Mouse (Mus musculus): ENCODE results near the gene En2. TPM values are rescaled to one million over a fixed set of nuclear protein-coding genes. Genes with fewer than 3 reads are reported as not detected.

The En2 gene
- polyA plus RNA-seq, 1 experiment from 2014 or later = not detected

GRCm38 (mm10) chr5:28124321-28125230 lies 40.9 kb upstream of the En2 start:
- Histone ChIP-seq H3K27ac (ENCODE audit: low read depth, low read length) (no peak overlapping the region), H3K4me1 (replicated peaks; ENCODE audit: control insufficient read depth, insufficient read depth, low read length) (no peaks in the 10 kb centered on the region), H3K27me3 (replicated peaks; ENCODE audit: control insufficient read depth, insufficient read depth, low read length) (peaks cover 83% of the 10 kb centered on the region), H3K4me3 (ENCODE audit: low read depth, low read length) (no peak overlapping the region), H3K9ac (ENCODE audit: low read depth, low read length) (no peak overlapping the region), H3K9me3 (ENCODE audit: control insufficient read depth, low read length) (no peaks in the 10 kb centered on the region), H3K36me3 (ENCODE audit: control insufficient read depth, insufficient read depth, low read length) (no peaks in the 10 kb centered on the region), H3K4me2 (no peak overlapping the region)
- ATAC-seq (replicated peaks; ENCODE audit: low FRiP score) (no peak), DNase-seq (ENCODE audit: low spot score) (no peak)
- WGBS = 6% methylated on average over 28 of the region's 28 CpGs

DNA sequence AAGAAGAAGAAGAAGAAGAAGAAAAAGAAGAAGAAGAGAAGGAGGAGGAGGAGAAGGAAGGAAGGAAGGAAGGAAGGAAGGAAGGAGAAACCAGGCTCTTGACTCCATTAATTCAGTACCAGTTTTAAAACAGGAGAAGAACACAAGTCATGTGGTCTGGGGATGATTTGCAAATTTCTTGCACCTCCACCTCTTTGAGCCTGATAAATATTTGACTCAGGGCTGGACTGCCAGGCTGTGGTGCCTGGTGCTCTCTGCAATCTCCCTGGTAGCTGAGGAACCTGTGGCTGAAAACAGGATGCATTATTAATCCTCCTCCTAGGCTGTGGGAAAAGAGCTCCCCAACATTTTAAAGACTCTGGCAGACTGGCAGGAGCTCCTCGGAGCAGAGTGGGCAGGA lies 36.6 kb upstream of the En2 start:
- ATAC-seq (replicated peaks; ENCODE audit: low FRiP score) (no peak), DNase-seq (ENCODE audit: low spot score) (no peak)
- Histone ChIP-seq H3K27ac (ENCODE audit: low read depth, low read length) (no peak overlapping the region), H3K9ac (ENCODE audit: low read depth, low read length) (no peak overlapping the region), H3K36me3 (ENCODE audit: control insufficient read depth, insufficient read depth, low read length) (no peaks in the 10 kb centered on the region), H3K4me2 (no peak overlapping the region), H3K27me3 (replicated peaks; ENCODE audit: control insufficient read depth, insufficient read depth, low read length) (peaks cover 58% of the 10 kb centered on the region), H3K9me3 (ENCODE audit: control insufficient read depth, low read length) (no peaks in the 10 kb centered on the region), H3K4me3 (ENCODE audit: low read depth, low read length) (no peak overlapping the region), H3K4me1 (replicated peaks; ENCODE audit: control insufficient read depth, insufficient read depth, low read length) (no peaks in the 10 kb centered on the region)
- WGBS = 60% methylated on average over 1 of the region's 1 CpGs

- Histone ChIP-seq H3K9me3 (ENCODE audit: control insufficient read depth, low read length) (no peaks in the 10 kb centered on the region), H3K27me3 (replicated peaks; ENCODE audit: control insufficient read depth, insufficient read depth, low read length) (peaks cover 43% of the 10 kb centered on the region), H3K36me3 (ENCODE audit: control insufficient read depth, insufficient read depth, low read length) (no peaks in the 10 kb centered on the region), H3K4me2 (no peak overlapping the region), H3K9ac (ENCODE audit: low read depth, low read length) (no peak overlapping the region), H3K27ac (ENCODE audit: low read depth, low read length) (no peak overlapping the region), H3K4me3 (ENCODE audit: low read depth, low read length) (no peak overlapping the region), H3K4me1 (replicated peaks; ENCODE audit: control insufficient read depth, insufficient read depth, low read length) (no peaks in the 10 kb centered on the region)
- DNase-seq (ENCODE audit: low spot score) (no peak), ATAC-seq (replicated peaks; ENCODE audit: low FRiP score) (no peak)
- WGBS = 78% methylated on average over 5 of the region's 5 CpGs
These were observed 33.3 kb upstream of the En2 start for GRCm38 (mm10) chr5:28132231-28132630.

DNA sequence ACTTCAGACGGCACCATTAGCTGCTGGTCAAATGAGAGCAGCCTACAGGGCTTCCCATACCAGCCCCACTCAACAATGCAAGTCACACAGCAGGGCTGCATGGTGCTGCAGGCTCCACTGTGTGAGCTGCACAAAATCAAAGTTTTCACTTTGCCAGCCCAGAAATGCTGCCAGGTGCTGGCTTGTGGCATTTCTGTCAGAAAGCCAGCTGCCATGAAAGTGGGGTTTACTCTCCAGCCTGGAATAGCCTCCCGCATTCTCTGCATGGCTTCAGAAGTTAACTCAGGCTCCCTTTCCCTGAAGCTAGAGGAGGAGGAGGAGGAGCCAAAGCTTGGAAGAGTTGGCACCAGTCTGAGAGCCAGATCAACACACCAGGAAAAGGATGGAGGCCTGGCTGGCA lies 29.1 kb upstream of the En2 start:
- H3K4me1 ChIP-seq (replicated peaks; ENCODE audit: control insufficient read depth, insufficient read depth, low read length) = no peaks in the 10 kb centered on the region
- no peak for DNase-seq (ENCODE audit: low spot score)
- H3K4me2 ChIP-seq = no peak overlapping the region
- no peaks in the 10 kb centered on the region for H3K36me3 ChIP-seq (ENCODE audit: control insufficient read depth, insufficient read depth, low read length)
- no peak overlapping the region for H3K27ac ChIP-seq (ENCODE audit: low read depth, low read length)
- ATAC-seq (replicated peaks; ENCODE audit: low FRiP score) = no peak
- 48% methylated on average over 2 of the region's 2 CpGs for WGBS
- peaks cover 23% of the 10 kb centered on the region for H3K27me3 ChIP-seq (replicated peaks; ENCODE audit: control insufficient read depth, insufficient read depth, low read length)
- no peaks in the 10 kb centered on the region for H3K9me3 ChIP-seq (ENCODE audit: control insufficient read depth, low read length)
- no peak overlapping the region for H3K9ac ChIP-seq (ENCODE audit: low read depth, low read length)
- no peak overlapping the region for H3K4me3 ChIP-seq (ENCODE audit: low read depth, low read length)

- H3K27me3 ChIP-seq (replicated peaks; ENCODE audit: control insufficient read depth, insufficient read depth, low read length) = peaks cover 7% of the 10 kb centered on the region
These were observed 20.9 kb upstream of the En2 start for GRCm38 (mm10) chr5:28144555-28144954.

DNA sequence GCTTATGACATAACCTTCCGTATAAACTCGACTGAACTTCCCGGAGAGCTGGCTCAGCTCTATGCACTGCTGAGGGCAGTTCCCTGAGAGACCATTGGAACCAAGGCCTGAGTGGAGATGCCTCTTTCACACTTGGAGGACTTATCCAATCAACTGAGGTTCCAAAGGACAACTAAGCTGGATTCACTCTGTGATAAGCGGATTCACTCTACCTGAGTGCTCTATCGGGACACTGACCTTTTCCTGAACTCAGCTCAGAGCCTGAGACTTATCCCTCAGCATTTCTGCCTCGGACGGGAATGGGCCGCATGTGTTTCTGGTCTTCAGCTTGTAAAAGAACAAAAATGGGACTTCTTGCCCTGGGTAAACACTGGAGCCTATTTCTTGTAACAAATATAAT lies 19.5 kb upstream of the En2 start:
- H3K9ac ChIP-seq (ENCODE audit: low read depth, low read length) = no peak overlapping the region
- no peaks in the 10 kb centered on the region for H3K9me3 ChIP-seq (ENCODE audit: control insufficient read depth, low read length)
- H3K4me1 ChIP-seq (replicated peaks; ENCODE audit: control insufficient read depth, insufficient read depth, low read length) = no peaks in the 10 kb centered on the region
- H3K36me3 ChIP-seq (ENCODE audit: control insufficient read depth, insufficient read depth, low read length) = no peaks in the 10 kb centered on the region
- peaks cover 9% of the 10 kb centered on the region for H3K27me3 ChIP-seq (replicated peaks; ENCODE audit: control insufficient read depth, insufficient read depth, low read length)
- no peak for DNase-seq (ENCODE audit: low spot score)
- H3K4me2 ChIP-seq = no peak overlapping the region
- H3K27ac ChIP-seq (ENCODE audit: low read depth, low read length) = no peak overlapping the region
- 73% methylated on average over 8 of the region's 8 CpGs for WGBS
- ATAC-seq (replicated peaks; ENCODE audit: low FRiP score) = no peak
- H3K4me3 ChIP-seq (ENCODE audit: low read depth, low read length) = no peak overlapping the region

More at GRCm38 (mm10) chr5:28144555-28144954, 20.9 kb upstream of the En2 start:
- no peak overlapping the region for H3K4me2 ChIP-seq
- H3K4me1 ChIP-seq (replicated peaks; ENCODE audit: control insufficient read depth, insufficient read depth, low read length) = no peaks in the 10 kb centered on the region
- H3K9ac ChIP-seq (ENCODE audit: low read depth, low read length) = no peak overlapping the region
- no peak overlapping the region for H3K27ac ChIP-seq (ENCODE audit: low read depth, low read length)
- H3K36me3 ChIP-seq (ENCODE audit: control insufficient read depth, insufficient read depth, low read length) = no peaks in the 10 kb centered on the region
- no peak overlapping the region for H3K4me3 ChIP-seq (ENCODE audit: low read depth, low read length)
- DNase-seq (ENCODE audit: low spot score) = no peak
- ATAC-seq (replicated peaks; ENCODE audit: low FRiP score) = no peak
- H3K9me3 ChIP-seq (ENCODE audit: control insufficient read depth, low read length) = no peaks in the 10 kb centered on the region

DNA sequence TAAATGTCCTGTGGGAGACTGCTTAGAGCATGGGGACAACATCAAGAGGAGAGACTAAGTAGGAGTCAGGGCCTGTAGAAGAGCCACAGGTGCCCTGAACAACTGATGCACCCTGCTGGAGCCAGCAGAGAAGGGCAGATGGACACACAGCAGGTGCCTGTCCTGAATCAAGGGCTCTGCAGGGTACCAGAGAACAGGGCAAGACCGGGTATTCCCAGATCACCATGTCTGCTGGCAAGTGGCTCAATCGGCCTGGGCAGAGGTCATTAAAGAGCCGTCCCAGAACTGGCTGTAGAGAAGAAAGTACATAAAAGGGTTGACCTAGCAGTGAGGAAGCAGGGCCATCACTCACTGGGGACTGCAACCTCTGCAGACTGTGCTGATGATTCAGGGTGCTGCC lies 17.0 kb upstream of the En2 start:
- DNase-seq (ENCODE audit: low spot score) (no peak), ATAC-seq (replicated peaks; ENCODE audit: low FRiP score) (no peak)
- WGBS = 47% methylated on average over 3 of the region's 3 CpGs
- H3K4me1 ChIP-seq (replicated peaks; ENCODE audit: control insufficient read depth, insufficient read depth, low read length) = no peaks in the 10 kb centered on the region
- no peak overlapping the region for H3K4me3 ChIP-seq (ENCODE audit: low read depth, low read length)
- H3K36me3 ChIP-seq (ENCODE audit: control insufficient read depth, insufficient read depth, low read length) = no peaks in the 10 kb centered on the region
- H3K27ac ChIP-seq (ENCODE audit: low read depth, low read length) = no peak overlapping the region
- no peak overlapping the region for H3K9ac ChIP-seq (ENCODE audit: low read depth, low read length)
- H3K9me3 ChIP-seq (ENCODE audit: control insufficient read depth, low read length) = no peaks in the 10 kb centered on the region
- no peak overlapping the region for H3K4me2 ChIP-seq
- H3K27me3 ChIP-seq (replicated peaks; ENCODE audit: control insufficient read depth, insufficient read depth, low read length) = peaks cover 23% of the 10 kb centered on the region

- ATAC-seq (replicated peaks; ENCODE audit: low FRiP score) = no peak
- H3K9me3 ChIP-seq (ENCODE audit: control insufficient read depth, low read length) = no peaks in the 10 kb centered on the region
- no peak overlapping the region for H3K9ac ChIP-seq (ENCODE audit: low read depth, low read length)
- no peak overlapping the region for H3K4me3 ChIP-seq (ENCODE audit: low read depth, low read length)
- no peaks in the 10 kb centered on the region for H3K4me1 ChIP-seq (replicated peaks; ENCODE audit: control insufficient read depth, insufficient read depth, low read length)
- H3K27ac ChIP-seq (ENCODE audit: low read depth, low read length) = no peak overlapping the region
- no peak for DNase-seq (ENCODE audit: low spot score)
- 65% methylated on average over 3 of the region's 3 CpGs for WGBS
- H3K4me2 ChIP-seq = no peak overlapping the region
- H3K36me3 ChIP-seq (ENCODE audit: control insufficient read depth, insufficient read depth, low read length) = no peaks in the 10 kb centered on the region
- H3K27me3 ChIP-seq (replicated peaks; ENCODE audit: control insufficient read depth, insufficient read depth, low read length) = peaks cover 30% of the 10 kb centered on the region
These were observed 16.1 kb upstream of the En2 start for GRCm38 (mm10) chr5:28149436-28149835.

- Histone ChIP-seq H3K9me3 (ENCODE audit: control insufficient read depth, low read length) (no peaks in the 10 kb centered on the region), H3K4me3 (ENCODE audit: low read depth, low read length) (no peak overlapping the region), H3K4me2 (no peak overlapping the region), H3K4me1 (replicated peaks; ENCODE audit: control insufficient read depth, insufficient read depth, low read length) (no peaks in the 10 kb centered on the region), H3K36me3 (ENCODE audit: control insufficient read depth, insufficient read depth, low read length) (no peaks in the 10 kb centered on the region), H3K27ac (ENCODE audit: low read depth, low read length) (no peak overlapping the region), H3K27me3 (replicated peaks; ENCODE audit: control insufficient read depth, insufficient read depth, low read length) (peaks cover 89% of the 10 kb centered on the region), H3K9ac (ENCODE audit: low read depth, low read length) (no peak overlapping the region)
- DNase-seq (ENCODE audit: low spot score) (no peak), ATAC-seq (replicated peaks; ENCODE audit: low FRiP score) (no peak)
- WGBS = 8% methylated on average over 9 of the region's 9 CpGs
These were observed 8.3 kb upstream of the En2 start for GRCm38 (mm10) chr5:28157044-28157730.

Data from liver, embryonic 11.5 days (tissue).